Mouse (Mus musculus) heart, postnatal 14 days (tissue): ENCODE measurements around the gene Mtfp1. TPM values are rescaled to one million over a fixed set of nuclear protein-coding genes. Genes with fewer than 3 reads are reported as not detected.
"Not testable (repeated sequence)": the region's sequence is repeated elsewhere in the genome, so short reads cannot be mapped to it uniquely, and the experiment has no call there.

ENCODE experiments used
- DNase-seq, 2 experiments: peaks; one replicate each; pipeline ENCODE4 v3.0.0; 2021 to 2022
- intact Hi-C: fragments of 180-260 bp; cut with DNase I; formaldehyde crosslinking; loops from one replicate; pipeline ENCODE4 v1.15.1; 2025
- long read RNA-seq, 2 experiments: library from polyadenylated mRNA; stranded (forward); transcript quantifications; one replicate each; pipeline ENCODE4 v2.0.0; 2021
- total RNA-seq, 2 experiments: library from RNA; stranded (reverse); gene quantifications; 2 replicates each; pipeline ENCODE4 v1.2.3; 2021

The Mtfp1 gene
- 100 to 1,000 TPM; 108 to 124 TPM for total RNA-seq
- long read RNA-seq, experiment 1, transcript Mtfp1-201 (4 exons, 1,411 nt), result major isoform, 229 of 242 reads
- long read RNA-seq, experiment 1, partial matches to known transcripts, result 2 of 242 reads
- long read RNA-seq, experiment 1, other reads (novel, unspliced or antisense), result 11 of 242 reads
- long read RNA-seq, experiment 2, transcript Mtfp1-201 (4 exons, 1,411 nt), result major isoform, 161 of 167 reads
- long read RNA-seq, experiment 2, partial matches to known transcripts, result 5 of 167 reads
- long read RNA-seq, experiment 2, other reads (novel, unspliced or antisense), result 1 of 167 reads

GRCm38 (mm10) chr11:4095171-4096053, at the start of gene Mtfp1:
TSS of gene Mtfp1 (minus strand) at chr11:4095445.
- intact Hi-C loops, result loop anchor here (2.0 kb wide), 1 partner anchor 29 kb away; no protein-coding TSS in a partner anchor
- peak; percentile 58 to 70 for DNase-seq

DNA sequence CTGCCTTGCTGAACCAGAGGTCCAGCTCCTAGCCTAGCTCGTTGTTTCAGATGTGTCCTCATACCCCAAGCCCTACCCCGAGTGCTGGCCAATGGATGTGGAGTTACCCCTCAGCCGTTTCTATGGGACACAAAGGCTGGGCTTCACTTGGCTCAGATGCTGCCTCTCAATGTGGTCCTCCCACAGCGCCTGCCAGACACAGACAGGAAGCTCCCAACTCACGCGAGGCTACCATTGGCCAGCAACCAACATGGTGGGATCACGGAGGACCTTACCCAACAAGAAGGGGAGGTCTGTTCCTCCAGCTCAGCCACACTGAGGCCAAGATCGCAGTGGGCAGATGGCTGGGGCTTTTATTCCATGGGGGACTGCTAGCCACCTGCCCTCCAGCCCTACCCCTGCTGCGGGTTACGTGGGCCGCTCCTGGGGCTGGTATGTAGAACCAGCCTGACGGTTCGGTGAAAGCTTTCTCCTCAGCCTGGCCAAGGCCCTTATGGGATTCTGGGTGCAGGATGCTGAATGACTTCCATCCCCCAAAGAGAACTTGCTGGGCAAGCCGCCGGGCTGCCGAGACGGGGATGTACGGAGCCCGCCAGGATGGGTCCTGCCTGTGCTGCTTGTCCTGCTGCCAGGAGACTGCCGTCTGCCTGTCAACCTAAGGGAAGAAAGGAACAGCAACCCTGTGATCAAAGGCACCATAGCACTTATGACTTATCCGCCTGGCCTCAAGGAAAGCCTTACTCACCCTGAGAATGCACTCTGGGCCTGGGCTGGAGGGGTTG, 48.2 kb upstream of the Mtfp1 start:
- intact Hi-C loops, result no loop called here

GRCm38 (mm10) chr11:4142352-4142751, 47.1 kb upstream of the Mtfp1 start:
- no peak for DNase-seq
- intact Hi-C loops, result no loop called here

More for the DNA sequence above, 48.2 kb upstream of the Mtfp1 start:
- DNase-seq, result no peak

DNA sequence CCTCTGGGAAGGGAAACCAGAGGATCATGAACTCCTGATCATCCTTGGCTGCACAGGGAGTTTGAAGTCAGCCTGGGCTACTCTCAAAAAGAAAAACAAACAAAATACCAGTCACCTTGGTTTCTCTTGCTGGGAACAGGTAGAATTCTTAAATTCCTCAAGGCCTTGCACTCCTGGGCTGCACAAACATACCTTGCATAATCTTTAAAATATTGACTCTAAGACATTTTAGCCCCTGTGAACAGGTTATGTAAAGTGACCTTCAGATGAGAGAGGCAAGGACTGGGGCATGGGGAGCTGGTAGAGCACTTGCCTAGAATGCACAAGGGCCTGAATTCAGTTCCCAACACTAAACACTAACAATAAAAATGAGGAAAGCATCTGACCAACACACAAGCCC, 46.3 kb upstream of the Mtfp1 start:
- DNase-seq, result no peak
- intact Hi-C loops, result no loop called here

- intact Hi-C loops, result no loop called here
These were observed 43.7 kb upstream of the Mtfp1 start for GRCm38 (mm10) chr11:4138964-4139363.

GRCm38 (mm10) chr11:4134986-4135935, 40.0 kb upstream of the Mtfp1 start, which contains the start of gene Rnf215:
TSS of gene Rnf215 (plus strand) at chr11:4135202.
- intact Hi-C loops, result loop anchor here (1.0 to 2.0 kb wide), 3 partner anchors 25 to 288 kb away; partner anchors contain the start of genes Ccdc157 and Sf3a1
- DNase-seq, result peak; percentile 94 to 95

More at GRCm38 (mm10) chr11:4138964-4139363, 43.7 kb upstream of the Mtfp1 start:
- DNase-seq, result no peak

DNA sequence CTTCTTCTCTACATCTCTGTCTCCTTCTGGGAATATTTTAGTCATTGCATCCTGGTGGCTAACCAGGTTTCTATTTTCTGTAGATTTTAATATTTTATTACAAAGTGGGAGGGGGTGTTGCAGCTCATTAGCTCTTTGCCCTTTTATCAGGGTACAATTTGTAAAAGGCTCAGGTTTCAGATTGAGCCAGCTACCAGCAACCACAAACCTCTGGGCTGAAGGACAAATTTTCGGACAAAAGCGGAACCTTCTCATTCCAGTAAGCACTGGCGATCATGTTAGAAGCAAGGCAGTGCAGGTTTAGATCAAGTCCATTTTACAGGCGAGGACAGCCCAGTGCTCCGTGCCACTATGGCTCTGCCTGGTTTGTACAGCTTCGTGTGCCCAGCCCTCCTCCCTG, 39.2 kb upstream of the Mtfp1 start:
- intact Hi-C loops, result loop anchor here (1.0 to 2.0 kb wide), 2 partner anchors 86 to 288 kb away; no protein-coding TSS in a partner anchor
- DNase-seq, result no peak

DNA sequence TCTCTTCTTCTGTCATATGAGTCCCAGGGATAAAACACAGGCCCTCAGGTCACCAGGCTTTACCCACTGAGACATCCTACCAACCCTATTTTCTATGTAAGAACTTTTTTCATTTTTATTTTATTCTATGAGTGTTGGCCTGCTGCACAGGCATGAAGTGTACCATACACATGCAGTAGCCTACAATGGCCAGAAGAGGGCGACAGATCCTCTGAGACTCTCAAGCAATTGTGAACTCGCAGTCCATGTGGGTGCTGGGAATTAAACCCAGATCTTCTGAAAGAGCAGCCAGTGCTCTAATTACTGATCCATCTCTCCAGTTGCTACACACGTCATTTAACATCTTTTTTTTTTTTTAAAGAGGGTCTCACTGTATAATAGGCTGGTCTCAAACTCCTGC, 38.2 kb upstream of the Mtfp1 start:
- intact Hi-C loops, result no loop called here
- DNase-seq, result no peak

DNA sequence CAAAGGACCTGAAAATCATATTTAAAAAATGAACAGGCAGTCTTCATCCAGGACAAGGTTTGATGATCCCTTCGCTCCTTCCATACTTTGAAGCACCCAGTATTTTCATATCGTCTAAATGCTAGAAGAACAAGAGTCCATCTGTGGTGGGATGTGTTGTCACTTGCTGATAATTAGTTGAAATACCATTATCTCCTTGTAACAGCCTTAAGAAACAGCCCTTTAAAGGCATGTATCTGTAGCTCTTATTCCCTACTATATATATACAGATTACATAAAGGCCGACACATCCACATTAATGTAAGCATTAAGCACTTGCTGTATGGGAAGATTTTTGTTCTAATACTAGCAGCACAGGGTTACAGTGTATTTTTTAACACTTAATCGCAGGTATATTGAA, 33.2 kb upstream of the Mtfp1 start:
- DNase-seq, intact Hi-C loops: not testable (repeated sequence)

- intact Hi-C loops, result no loop called here
- no peak for DNase-seq
These were observed 31.8 kb upstream of the Mtfp1 start for GRCm38 (mm10) chr11:4127059-4127458.

DNA sequence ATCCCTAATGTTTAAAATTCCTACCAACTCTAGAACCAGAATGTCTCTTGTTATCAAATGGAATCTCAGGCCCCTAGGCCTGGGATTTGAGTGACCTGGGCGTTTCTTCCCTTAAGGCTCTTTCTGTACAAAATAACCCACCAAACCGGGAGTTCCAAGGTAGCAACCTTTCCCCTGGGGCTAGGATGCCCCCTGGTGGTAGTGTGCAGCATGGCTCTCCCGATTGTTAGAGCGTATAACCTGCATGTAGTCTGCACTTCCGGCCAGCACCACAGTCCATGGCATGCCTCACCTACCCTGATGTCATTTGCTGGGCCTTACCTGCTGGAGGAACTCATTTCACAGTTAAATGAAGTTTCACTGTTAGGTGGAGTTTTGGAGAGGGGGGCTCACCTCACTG, 28.7 kb upstream of the Mtfp1 start:
- peak in 1 of 2 experiments; percentile 43 for DNase-seq
- intact Hi-C loops, result loop anchor here (2.0 kb wide), 1 partner anchor 29 kb away; the partner anchor contains the start of gene Mtfp1

- intact Hi-C loops, result no loop called here
- no peak for DNase-seq
These were observed 27.7 kb upstream of the Mtfp1 start, which contains the start of gene Sec14l2 for GRCm38 (mm10) chr11:4122742-4123579. TSS of gene Sec14l2 (minus strand) at chr11:4123415.

DNA sequence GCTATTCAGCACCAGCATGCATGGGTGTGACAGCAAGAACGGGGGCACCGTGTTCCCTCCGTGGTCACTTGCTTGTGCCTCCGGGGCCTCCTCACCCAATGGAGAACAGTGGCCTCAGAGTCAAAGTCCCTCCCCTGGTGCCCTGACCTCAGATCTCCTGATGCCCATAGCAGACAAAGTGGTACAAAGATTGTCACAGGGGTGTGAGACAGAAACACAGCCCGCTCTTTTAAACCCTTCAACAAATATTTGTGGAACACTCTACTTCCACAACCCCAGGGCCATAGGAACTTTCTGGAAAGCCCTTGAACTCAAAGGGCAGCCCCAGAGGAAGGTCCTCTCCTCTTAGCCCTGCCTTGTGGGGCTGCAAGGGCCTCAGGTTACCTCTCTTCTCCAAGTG, 27.0 kb upstream of the Mtfp1 start:
- DNase-seq, result no peak
- intact Hi-C loops, result no loop called here

- DNase-seq, result no peak
- intact Hi-C loops, result no loop called here
These were observed 26.4 kb upstream of the Mtfp1 start for GRCm38 (mm10) chr11:4121691-4122090.

GRCm38 (mm10) chr11:4119635-4120034, 24.4 kb upstream of the Mtfp1 start:
- DNase-seq, result no peak
- intact Hi-C loops, result no loop called here

GRCm38 (mm10) chr11:4118081-4118921, 23.1 kb upstream of the Mtfp1 start:
- DNase-seq, result peak; percentile 66 to 73
- intact Hi-C loops, result no loop called here

DNA sequence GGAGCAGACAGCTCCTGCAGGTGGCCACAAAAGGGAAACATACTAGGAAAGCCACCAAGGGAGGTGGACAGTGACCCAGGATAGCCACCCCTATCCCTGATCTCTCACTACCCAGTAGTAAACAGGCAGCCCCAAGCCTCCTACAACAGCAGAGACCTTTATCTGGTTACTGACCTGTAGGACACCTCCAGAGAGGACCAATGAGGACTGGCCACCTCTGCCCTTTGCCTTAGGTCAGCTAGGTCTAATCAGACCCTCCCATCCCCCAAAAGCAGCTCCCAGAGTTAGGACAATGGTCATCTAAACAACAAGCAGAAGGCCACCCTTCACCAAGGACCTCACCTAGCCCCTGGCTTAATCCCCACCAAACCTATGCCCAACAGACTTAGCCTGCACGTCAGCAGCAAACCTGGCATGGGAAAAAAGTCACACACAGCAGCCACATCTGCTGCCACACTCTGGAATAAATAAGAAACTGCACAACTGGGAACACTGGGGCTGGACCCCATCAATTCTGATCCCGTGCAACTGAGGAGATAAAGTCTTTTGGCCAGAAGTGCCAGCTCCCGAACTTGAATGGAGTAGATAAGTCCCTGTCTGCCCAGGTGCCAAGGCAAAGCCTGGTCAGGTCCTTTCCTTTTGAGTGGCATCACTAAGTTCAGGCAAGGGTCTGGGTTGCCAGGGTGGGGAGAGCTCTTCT, 22.3 kb upstream of the Mtfp1 start:
- intact Hi-C loops, result no loop called here
- DNase-seq, result no peak
